Mouse (Mus musculus) heart, embryonic 11.5 days (tissue): ENCODE measurements around the gene Sptbn1. TPM values are rescaled to one million over a fixed set of nuclear protein-coding genes. Genes with fewer than 3 reads are reported as not detected.
"Not testable (repeated sequence)": the region's sequence is repeated elsewhere in the genome, so short reads cannot be mapped to it uniquely, and the experiment has no call there.

Experiments used
- ATAC-seq: fragments of 200-750 bp; cut with Nextera tagmentation; replicated peaks from 2 replicates; pipeline ENCODE4 v1.8.0; 2017; ENCODE audit warnings: moderate library complexity; ENCODE audit not compliant: insufficient number of reproducible peaks, low FRiP score, low TSS enrichment
- H3K27ac ChIP-seq: fragments of 300-500 bp; sonication (generic); 2 replicates; pipeline ENCODE4 v1.5.1; 2014; ENCODE audit warnings: mild to moderate bottlenecking, low read depth, low read length
- H3K27me3 ChIP-seq: fragments of 300-500 bp; sonication (generic); 2 replicates; pipeline ENCODE4 v1.6.1; 2014; ENCODE audit warnings: mild to moderate bottlenecking, low read length, mixed read lengths; ENCODE audit not compliant: control insufficient read depth, insufficient read depth
- H3K36me3 ChIP-seq: fragments of 300-500 bp; sonication (generic); 2 replicates; pipeline ENCODE4 v1.6.1; 2014; ENCODE audit warnings: mild to moderate bottlenecking, low read length, moderate library complexity, mixed read lengths; ENCODE audit not compliant: control insufficient read depth, insufficient read depth
- H3K4me1 ChIP-seq: fragments of 300-500 bp; sonication (generic); 2 replicates; pipeline ENCODE4 v1.6.1; 2014; ENCODE audit warnings: low read length; ENCODE audit not compliant: control insufficient read depth, insufficient read depth
- H3K4me2 ChIP-seq: fragments of 300-500 bp; sonication (generic); 2 replicates; pipeline ENCODE4 v1.6.1; 2014; ENCODE audit warnings: mild to moderate bottlenecking, moderate library complexity
- H3K4me3 ChIP-seq: fragments of 300-500 bp; sonication (generic); 2 replicates; pipeline ENCODE4 v1.5.1; 2014; ENCODE audit warnings: low read depth, low read length
- H3K9ac ChIP-seq: fragments of 300-500 bp; sonication (generic); 2 replicates; pipeline ENCODE4 v1.6.1; 2014; ENCODE audit warnings: mild to moderate bottlenecking, low read depth, low read length, moderate library complexity
- H3K9me3 ChIP-seq: fragments of 300-500 bp; sonication (generic); replicated peaks from 2 replicates; pipeline ENCODE4 v1.6.1; 2016; ENCODE audit warnings: low read length; ENCODE audit not compliant: control insufficient read depth
- WGBS: fragments of 180-500 bp; shearing (Covaris S2); extraction: QIAGEN DNeasy Blood & Tissue Kit; methylation state at CpG from one replicate; pipeline ENCODE4 v1.1.7; 2014; ENCODE audit not compliant: insufficient replicate concordance; 5-methylcytosine and 5-hydroxymethylcytosine counted together
- polyA plus RNA-seq: library from polyadenylated mRNA; unstranded; fragments of >200 nt; fragmentation: Nextera tagmentation; extraction: Ambion mirVana; gene quantifications from 2 replicates; pipeline ENCODE4 v1.2.1, GENCODE M21; 2014

The Sptbn1 gene
- polyA plus RNA-seq, 1 experiment from 2014 or later, result 156 TPM

- 69% methylated on average over 6 of the region's 6 CpGs for WGBS
- no peaks in the 10 kb centered on the region for H3K9me3 ChIP-seq
- H3K4me2 ChIP-seq, result no peak overlapping the region
- 0 out of 2 replicates have a peak, but pooled peaks cover 2% of the 10 kb centered on the region for H3K36me3 ChIP-seq
- H3K27ac ChIP-seq, result peak overlapping the region; percentile 65
- H3K4me3 ChIP-seq, result no peak overlapping the region
- H3K4me1 ChIP-seq, result peaks cover 25% of the 10 kb centered on the region
- H3K27me3 ChIP-seq, result no peaks in the 10 kb centered on the region
- H3K9ac ChIP-seq, result no peak overlapping the region
- no peak for ATAC-seq
Observed at GRCm38 (mm10) chr11:30258739-30259350, 9.1 kb downstream of the Sptbn1 start.

GRCm38 (mm10) chr11:30257812-30258211 lies 10.2 kb downstream of the Sptbn1 start:
- Histone ChIP-seq H3K27me3 (no peaks in the 10 kb centered on the region), H3K4me2 (peak overlapping the region; percentile 22), H3K9ac (no peak overlapping the region), H3K27ac (peak overlapping the region; percentile 65), H3K4me1 (peaks cover 20% of the 10 kb centered on the region), H3K4me3 (no peak overlapping the region), H3K36me3 (0 out of 2 replicates have a peak, but pooled peaks cover 2% of the 10 kb centered on the region), H3K9me3 (no peaks in the 10 kb centered on the region)
- ATAC-seq, result peak; percentile 78
- WGBS, result 14% methylated on average over 1 of the region's 1 CpGs

- Histone ChIP-seq H3K9me3 (no peaks in the 10 kb centered on the region), H3K9ac (no peak overlapping the region), H3K36me3 (0 out of 2 replicates have a peak, but pooled peaks cover 2% of the 10 kb centered on the region), H3K4me1 (peaks cover 20% of the 10 kb centered on the region), H3K27me3 (no peaks in the 10 kb centered on the region), H3K27ac (peak overlapping the region; percentile 65), H3K4me2 (peak overlapping the region; percentile 17; the same call in 1 of the 2 replicates), H3K4me3 (no peak overlapping the region)
- no peak for ATAC-seq
Observed at GRCm38 (mm10) chr11:30257085-30257484, 10.9 kb downstream of the Sptbn1 start.

GRCm38 (mm10) chr11:30256491-30256890 lies 11.5 kb downstream of the Sptbn1 start:
- Histone ChIP-seq H3K4me1 (peaks cover 23% of the 10 kb centered on the region), H3K27me3 (no peaks in the 10 kb centered on the region), H3K9ac (no peak overlapping the region)

GRCm38 (mm10) chr11:30255211-30255610 lies 12.8 kb downstream of the Sptbn1 start:
- WGBS, result 85% methylated on average over 3 of the region's 3 CpGs
- H3K4me2 ChIP-seq, H3K27me3 ChIP-seq, H3K9me3 ChIP-seq, H3K9ac ChIP-seq, H3K36me3 ChIP-seq, H3K27ac ChIP-seq, ATAC-seq, H3K4me3 ChIP-seq: not testable (repeated sequence)
- H3K4me1 ChIP-seq, result peaks cover 33% of the 10 kb centered on the region

More at GRCm38 (mm10) chr11:30256491-30256890, 11.5 kb downstream of the Sptbn1 start:
- Histone ChIP-seq H3K4me3 (no peak overlapping the region), H3K9me3 (no peaks in the 10 kb centered on the region), H3K4me2 (peak overlapping the region; percentile 17), H3K27ac (peak overlapping the region; percentile 65), H3K36me3 (0 out of 2 replicates have a peak, but pooled peaks cover 2% of the 10 kb centered on the region)
- WGBS, result 41% methylated on average over 5 of the region's 5 CpGs
- peak; percentile 68 for ATAC-seq

- ATAC-seq, result no peak
- H3K27ac ChIP-seq, result no peak overlapping the region
- H3K9me3 ChIP-seq, result no peaks in the 10 kb centered on the region
- H3K4me1 ChIP-seq, result peaks cover 46% of the 10 kb centered on the region
- WGBS, result 64% methylated on average over 11 of the region's 11 CpGs
- H3K4me3 ChIP-seq, result no peak overlapping the region
- no peaks in the 10 kb centered on the region for H3K36me3 ChIP-seq
- H3K4me2 ChIP-seq, result peak overlapping the region; percentile 16
- H3K27me3 ChIP-seq, result no peaks in the 10 kb centered on the region
- no peak overlapping the region for H3K9ac ChIP-seq
Observed at GRCm38 (mm10) chr11:30251294-30251904, 16.6 kb downstream of the Sptbn1 start.

- Histone ChIP-seq H3K4me1 (peaks cover 57% of the 10 kb centered on the region), H3K4me3 (no peak overlapping the region), H3K27me3 (no peaks in the 10 kb centered on the region), H3K27ac (peak overlapping the region; percentile 24; the same call in 1 of the 2 replicates), H3K9me3 (no peaks in the 10 kb centered on the region), H3K9ac (no peak overlapping the region), H3K4me2 (0 out of 2 replicates have a peak overlapping the region, but pooled peaks have one; percentile 2), H3K36me3 (0 out of 2 replicates have a peak, but pooled peaks cover 3% of the 10 kb centered on the region)
- WGBS, result 45% methylated on average over 4 of the region's 4 CpGs
- no peak for ATAC-seq
Observed at GRCm38 (mm10) chr11:30249452-30250016, 18.4 kb downstream of the Sptbn1 start.

- Histone ChIP-seq H3K4me1 (peaks cover 72% of the 10 kb centered on the region), H3K27ac (peak overlapping the region; percentile 54), H3K4me2 (no peak overlapping the region), H3K36me3 (0 out of 2 replicates have a peak, but pooled peaks cover 3% of the 10 kb centered on the region), H3K27me3 (no peaks in the 10 kb centered on the region), H3K4me3 (no peak overlapping the region), H3K9me3 (no peaks in the 10 kb centered on the region), H3K9ac (no peak overlapping the region)
- ATAC-seq, result no peak
- 71% methylated on average over 1 of the region's 1 CpGs for WGBS
Observed at GRCm38 (mm10) chr11:30247106-30247505, 20.9 kb downstream of the Sptbn1 start.
